ENCODE assay signal across 23 mouse cellular contexts in genomic region chr3:153511151-153511580, GRCm38 (mm10).
A peak's percentile ranks its signal among the peaks of the same experiment; 100 is the strongest.
DNase-seq lines count a peak whose midpoint lies in the region; ATAC-seq lines count a peak whose summit lies in the region.
"Had no signal": no experiment of that assay in that cellular context is flagged by ENCODE, and none has a peak within 500 bp of the region (broad histone marks: within the 10 kb centered on the region; RNA-seq: fewer than 3 reads in every experiment).

No protein-coding gene starts in this region.

- no peaks in the 10 kb centered on the region for H3K9me3 ChIP-seq in liver, embryonic 13.5 days (replicated peaks)
- H3K9me3 ChIP-seq: embryonic facial prominence, embryonic 15.5 days; forebrain, embryonic 10.5 days; stomach, embryonic 15.5 days had no signal

- no peak for DNase-seq in liver, embryonic 13.5 days
- no peak for DNase-seq in liver
- DNase-seq in forelimb bud, embryonic 11.5 days (ENCODE audit: low read depth, low spot score): peak; percentile 25
- DNase-seq in left cerebral cortex, adult 18-20 months (ENCODE audit: low spot score in 2 of 2): no peak
- DNase-seq: adrenal gland, adult 2 months; cerebellum, adult 9-10 months; gastrocnemius, adult 2 months; kidney, adult 11 months; kidney, postnatal 4 days; layer of hippocampus, adult 9-11 months; retina, postnatal 1 day; thymus, adult 18-20 months; thymus, postnatal 4 days had no signal

- no peak overlapping the region for H3K27ac ChIP-seq in liver, embryonic 13.5 days
- H3K27ac ChIP-seq: embryonic facial prominence, embryonic 15.5 days; forebrain, embryonic 10.5 days; gastrocnemius, adult 2 months; hindbrain, postnatal 0 days; liver, embryonic 14.5 days; stomach, embryonic 15.5 days had no signal

- ATAC-seq in liver, embryonic 13.5 days (ENCODE audit: low read depth): 0 out of 2 replicates have a peak, but pooled peaks have one; percentile 36
- peak; percentile 71 for ATAC-seq in common myeloid progenitor, adult 5-6 weeks (replicated peaks; ENCODE audit: low read depth, poor library complexity, severe bottlenecking)
- peak; percentile 84 for ATAC-seq in megakaryocyte progenitor cell, adult 5-6 weeks (replicated peaks; ENCODE audit: poor library complexity)
- no peak for ATAC-seq in monocyte, adult 5-6 weeks (replicated peaks; ENCODE audit: insufficient number of reproducible peaks, low FRiP score, low TSS enrichment, poor library complexity, severe bottlenecking)
- ATAC-seq: hindbrain, postnatal 0 days; midbrain, embryonic 16.5 days had no signal

- H3K4me3 ChIP-seq in liver, embryonic 13.5 days (replicated peaks): no peak overlapping the region
- H3K4me3 ChIP-seq: embryonic facial prominence, embryonic 15.5 days; forebrain, embryonic 10.5 days; gastrocnemius, adult 2 months; megakaryocyte, embryonic 14.5 days; stomach, embryonic 15.5 days had no signal

- H3K27me3 ChIP-seq in liver, embryonic 13.5 days: no peaks in the 10 kb centered on the region
- H3K27me3 ChIP-seq: embryonic facial prominence, embryonic 15.5 days; megakaryocyte, embryonic 14.5 days; stomach, embryonic 15.5 days had no signal

- H3K9ac ChIP-seq in liver, embryonic 13.5 days: no peak overlapping the region
- H3K9ac ChIP-seq: embryonic facial prominence, embryonic 15.5 days; liver, embryonic 14.5 days; stomach, embryonic 15.5 days had no signal

- H3K4me2 ChIP-seq in liver, embryonic 13.5 days: no peak overlapping the region
- H3K4me2 ChIP-seq: embryonic facial prominence, embryonic 15.5 days; stomach, embryonic 15.5 days had no signal

- WGBS in liver, embryonic 13.5 days (ENCODE audit: insufficient replicate concordance): 18% methylated on average over 7 of the region's 7 CpGs

- H3K4me1 ChIP-seq in liver, embryonic 13.5 days (replicated peaks): peaks cover 25% of the 10 kb centered on the region
- H3K4me1 ChIP-seq: stomach, embryonic 15.5 days had no signal

- H3K36me3 ChIP-seq in liver, embryonic 13.5 days: no peaks in the 10 kb centered on the region
- H3K36me3 ChIP-seq: embryonic facial prominence, embryonic 15.5 days; forebrain, embryonic 10.5 days; stomach, embryonic 15.5 days had no signal
